Mouse (Mus musculus) MEL (cell line): ENCODE data around the gene Ppp6c.

Source experiments
- GATA1 ChIP-seq: IDR thresholded peaks from 2 replicates; pipeline ENCODE4 v1.6.1; 2011; ENCODE audit warnings: low read depth, low read length, improper control_type of control experiment
- TAL1 ChIP-seq: IDR thresholded peaks from 2 replicates; pipeline ENCODE4 v1.6.1; 2012; ENCODE audit warnings: mild to moderate bottlenecking, inconsistent platforms, low read length, moderate library complexity, mixed read lengths

- TF ChIP-seq TAL1: no peak
- no peak for TF ChIP-seq GATA1
Measured at GRCm38 (mm10) chr2:39203359-39203758, 22.9 kb downstream of the Ppp6c start.
